Mouse (Mus musculus) kidney, postnatal 14 days (tissue): Measurements from ENCODE around the gene Arntl2.
A peak's percentile ranks its signal among the peaks of the same experiment; 100 is the strongest.
"Not testable (repeated sequence)": the region's sequence is repeated elsewhere in the genome, so short reads cannot be mapped to it uniquely, and the experiment has no call there.

Source experiments
- DNase-seq: peaks from one replicate; pipeline ENCODE4 v3.0.0; 2022; ENCODE audit warnings: mixed read lengths

The Arntl2 gene

DNA sequence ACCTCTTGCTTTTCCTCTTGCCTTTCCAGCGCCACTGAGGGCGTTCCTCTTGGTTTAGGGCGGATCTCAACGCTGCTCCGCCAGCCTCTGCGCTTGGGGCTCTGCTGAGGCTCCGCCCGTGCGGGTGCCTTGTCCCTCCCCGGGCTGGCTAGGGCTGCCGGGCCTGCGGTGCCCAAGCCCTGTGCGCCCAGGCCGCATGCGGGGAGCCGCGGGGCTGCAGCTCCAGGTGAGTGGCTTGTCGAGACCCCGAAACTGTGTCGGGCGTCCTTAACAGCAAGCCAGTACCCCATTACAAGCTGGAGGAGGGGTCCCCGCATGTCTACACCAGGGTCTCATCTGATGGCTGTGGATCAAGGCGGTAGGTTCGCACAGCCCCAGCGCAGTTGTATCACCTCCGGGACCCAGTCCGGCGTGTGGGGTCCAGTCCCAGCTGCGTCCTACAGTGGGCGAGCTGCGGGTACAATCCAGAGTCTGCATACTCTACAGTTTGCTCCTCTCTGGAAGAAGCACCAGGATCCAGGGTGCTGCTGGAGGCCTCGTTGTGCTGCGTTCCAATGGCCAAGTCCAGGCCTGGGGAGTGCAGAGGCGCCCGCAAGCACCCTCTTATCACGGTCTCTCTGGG, at the start of gene Arntl2:
Gene Arntl2 (plus strand): TSS at position 132 of the 622 bp plus-strand sequence.
- peak; percentile 78 for DNase-seq

DNA sequence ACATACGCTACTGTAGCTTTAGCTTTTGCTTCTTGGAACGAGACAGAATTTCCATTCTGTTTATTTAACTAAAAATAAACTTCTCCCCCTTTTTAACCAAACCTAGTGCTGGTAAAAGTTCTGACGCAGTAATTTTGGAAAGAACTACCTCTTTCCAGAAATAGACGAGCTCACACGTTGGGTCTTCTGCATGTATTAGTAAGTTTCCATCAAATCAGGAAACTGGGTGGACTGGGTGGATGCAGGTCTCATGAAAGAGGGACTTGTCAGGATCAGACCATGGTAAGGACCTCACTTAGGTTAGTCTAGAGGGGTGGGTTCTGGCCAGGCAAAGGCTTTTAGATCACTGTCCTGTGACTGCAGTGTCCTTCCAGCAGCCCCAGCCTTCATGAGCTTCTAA, 49.3 kb upstream of the Arntl2 start:
- no peak for DNase-seq

DNA sequence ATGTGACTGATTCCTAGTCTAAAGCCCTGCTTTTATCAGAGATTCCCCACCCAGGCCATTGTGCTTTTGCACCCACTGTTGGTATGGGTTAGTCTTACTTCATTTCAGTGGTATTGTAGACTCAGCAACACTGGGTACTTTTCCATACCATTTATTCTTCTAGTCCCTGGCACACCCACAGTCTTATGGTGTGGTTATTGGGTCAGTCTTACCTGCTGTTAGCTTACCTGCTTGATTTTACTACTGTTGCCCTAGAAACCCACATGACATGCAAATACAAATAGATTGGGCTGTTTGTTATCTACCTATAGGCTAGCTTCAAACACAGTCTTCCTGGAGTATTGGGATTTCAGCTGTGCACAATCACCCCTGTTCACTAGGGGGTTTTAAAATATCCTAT, 48.8 kb upstream of the Arntl2 start:
- no peak for DNase-seq

DNA sequence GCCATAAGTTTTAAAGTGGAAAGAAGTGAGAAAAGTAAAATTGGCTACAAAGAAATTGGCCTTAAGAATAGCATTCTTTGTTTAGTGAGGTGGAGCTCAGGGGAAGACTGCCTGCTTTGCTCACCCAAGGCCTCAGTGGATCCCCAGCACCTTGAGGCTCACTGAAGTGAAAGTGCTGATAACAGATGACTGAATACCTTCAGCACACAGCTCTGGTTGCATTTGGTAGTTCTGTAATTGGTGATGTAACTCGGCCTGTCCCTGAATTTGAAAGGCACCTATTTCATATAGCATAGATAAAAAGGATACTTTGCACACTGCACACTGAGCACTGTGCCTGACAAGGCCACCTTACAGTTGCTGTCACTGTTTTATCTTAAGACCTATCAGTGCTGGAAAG, 47.6 kb upstream of the Arntl2 start:
- no peak for DNase-seq

DNA sequence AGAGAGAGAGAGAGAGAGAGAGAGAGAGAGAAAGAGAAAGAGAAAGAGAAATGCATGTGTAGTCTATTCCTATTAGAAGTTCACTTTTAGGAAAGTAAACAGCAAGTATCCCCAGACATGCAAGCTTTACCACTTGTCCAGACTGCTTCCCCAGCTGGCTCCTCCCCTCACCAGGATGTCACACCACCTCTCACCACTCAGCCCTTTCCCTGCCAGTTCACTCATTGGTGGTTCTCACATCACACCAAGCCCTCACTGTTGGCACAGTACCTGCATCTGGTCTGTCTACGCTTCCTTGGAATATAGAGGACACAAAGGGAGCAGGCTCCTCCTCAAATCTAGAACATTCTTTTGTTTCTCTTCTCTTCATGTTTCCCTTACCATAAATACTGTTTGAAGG, 44.2 kb upstream of the Arntl2 start:
- no peak for DNase-seq

DNA sequence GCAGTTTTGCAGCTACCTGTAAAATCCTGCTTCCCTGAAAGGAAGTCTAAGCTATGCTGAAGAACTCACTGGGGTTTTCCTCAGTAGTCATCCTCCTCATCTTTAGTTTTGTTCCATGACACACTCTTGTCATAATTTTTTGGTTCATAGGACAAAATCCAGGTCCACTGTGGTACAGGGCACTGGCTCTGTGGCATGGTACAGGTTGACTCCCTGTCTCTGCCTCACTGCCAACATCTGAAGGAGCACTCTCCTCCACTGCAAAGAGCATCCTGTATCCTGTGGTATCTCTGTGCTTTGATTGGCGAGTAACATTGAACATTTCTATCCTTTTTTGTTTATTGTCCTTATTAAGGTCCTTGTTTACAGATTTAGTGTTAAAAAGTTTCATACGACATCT, 43.7 kb upstream of the Arntl2 start:
- DNase-seq, result no peak

DNA sequence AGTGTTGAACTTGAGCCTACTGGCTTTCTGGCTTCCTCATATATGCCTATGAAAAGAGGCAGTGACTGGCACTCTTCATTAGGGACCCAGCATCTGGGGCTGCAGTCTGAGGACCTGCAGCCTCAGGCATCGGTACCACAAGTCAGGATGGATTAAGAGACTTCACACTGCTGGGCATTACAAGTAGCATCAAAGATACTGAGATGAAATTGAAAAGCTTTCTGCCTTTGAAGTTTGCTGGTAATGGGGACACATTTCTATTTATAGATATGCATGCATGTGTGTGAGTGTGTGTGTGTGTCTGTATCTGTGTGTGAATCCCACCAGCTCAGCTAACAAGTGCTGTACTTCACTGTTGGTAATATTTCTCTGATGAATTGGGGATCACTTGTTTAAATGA, 43.2 kb upstream of the Arntl2 start:
- no peak for DNase-seq

DNA sequence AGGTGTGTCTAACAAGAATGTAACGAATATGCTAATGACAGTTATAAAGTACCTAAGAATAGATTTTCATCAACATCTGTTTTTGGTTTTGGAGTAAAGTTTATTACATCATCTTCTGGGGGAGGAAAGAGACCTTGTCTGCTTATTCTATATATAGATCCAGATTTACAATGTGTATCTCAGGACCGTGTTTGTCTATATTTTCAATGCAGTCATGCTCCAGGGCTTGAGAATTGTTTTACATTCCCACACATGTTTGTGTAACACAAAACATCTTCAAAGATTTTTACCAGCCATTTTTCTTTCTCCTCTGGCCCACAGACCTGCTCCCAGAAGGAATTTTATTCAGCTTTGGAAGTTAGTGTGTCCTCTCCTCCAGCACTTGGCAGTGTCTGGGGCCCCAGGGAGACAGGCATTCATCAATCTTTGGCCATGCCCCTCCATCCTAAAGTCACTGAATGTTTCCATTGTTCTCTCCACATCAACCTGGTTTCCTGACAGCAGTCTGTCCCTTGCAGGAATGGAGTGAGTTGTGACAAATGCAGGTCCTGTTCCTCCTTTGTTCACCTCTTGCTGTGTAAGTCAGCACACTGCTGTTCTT, 42.2 kb upstream of the Arntl2 start:
- no peak for DNase-seq

DNA sequence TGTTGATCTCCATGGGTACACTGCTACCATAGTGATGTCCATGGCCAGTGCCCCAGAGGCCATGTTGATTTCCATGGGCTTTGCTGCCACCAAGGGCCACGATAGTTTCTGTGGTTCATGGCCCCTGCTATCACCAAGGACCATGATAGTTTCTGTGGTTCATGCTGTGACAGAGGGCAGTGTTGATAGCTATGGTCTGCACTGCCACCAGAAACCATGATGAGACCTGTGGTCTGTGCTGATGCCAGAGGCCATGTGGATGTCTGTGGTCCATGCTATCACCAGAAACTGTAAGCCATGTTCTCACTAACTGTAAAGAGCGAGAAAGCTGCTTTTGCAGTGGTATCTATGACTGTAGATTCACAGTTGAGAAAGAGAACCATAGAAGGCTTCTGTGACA, 40.7 kb upstream of the Arntl2 start:
- no peak for DNase-seq

DNA sequence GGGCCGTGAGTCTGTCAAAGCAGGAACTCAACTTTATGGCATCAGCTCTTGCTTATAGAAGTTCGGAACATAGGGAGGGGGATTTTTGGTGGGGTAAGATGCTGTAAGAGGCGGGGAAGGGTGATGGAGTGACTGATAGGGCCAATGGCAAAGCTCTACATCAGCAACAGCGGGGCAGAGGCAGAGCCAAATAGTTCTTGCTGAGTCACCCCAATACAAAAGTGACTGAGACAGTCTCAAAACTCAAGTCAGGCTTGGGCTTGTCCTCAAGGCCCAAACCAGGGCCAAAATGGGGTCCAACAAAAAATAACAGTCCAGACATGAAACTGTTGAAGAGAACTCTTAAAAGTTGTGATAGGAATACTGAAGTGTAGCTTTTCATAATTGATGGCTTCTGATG, 40.2 kb upstream of the Arntl2 start:
- DNase-seq, result no peak

DNA sequence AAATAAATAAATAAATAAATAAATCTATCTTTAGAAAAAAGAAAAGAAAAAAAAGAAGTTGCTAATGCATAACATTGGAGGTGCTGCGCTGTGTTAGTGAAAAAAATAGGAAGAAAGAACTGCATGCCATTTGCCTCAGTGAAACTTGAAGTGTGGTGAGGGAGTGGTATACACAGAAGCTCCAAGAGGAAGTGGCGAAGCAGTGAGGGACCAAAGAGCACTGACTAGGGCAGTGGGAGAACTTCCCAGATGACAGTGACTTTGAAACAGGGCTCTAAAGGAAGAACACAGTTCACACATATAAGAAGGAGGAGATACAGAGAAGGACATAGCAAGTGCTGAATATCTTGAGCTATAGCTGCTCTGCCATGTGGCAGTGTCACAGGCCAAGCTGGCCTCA, 36.8 kb upstream of the Arntl2 start:
- no peak for DNase-seq

DNA sequence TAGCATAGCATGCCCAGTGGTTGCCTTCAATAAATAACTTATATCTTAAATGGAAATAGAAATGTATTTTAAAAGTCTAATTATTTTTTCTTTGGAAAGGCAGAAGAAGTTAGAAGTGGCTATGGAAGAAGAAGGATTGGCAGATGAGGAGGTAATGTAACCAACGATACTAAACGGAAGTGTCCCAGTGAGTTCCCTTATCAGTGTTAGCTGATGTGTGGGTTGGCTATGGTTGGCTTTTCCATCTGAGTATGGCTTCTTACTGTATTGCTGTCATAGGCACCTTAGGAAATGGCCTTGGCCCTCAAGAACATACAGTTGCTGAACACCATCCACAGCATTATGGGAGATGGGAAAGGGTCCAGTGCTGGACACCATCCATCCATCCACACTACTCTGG, 35.8 kb upstream of the Arntl2 start:
- no peak for DNase-seq

DNA sequence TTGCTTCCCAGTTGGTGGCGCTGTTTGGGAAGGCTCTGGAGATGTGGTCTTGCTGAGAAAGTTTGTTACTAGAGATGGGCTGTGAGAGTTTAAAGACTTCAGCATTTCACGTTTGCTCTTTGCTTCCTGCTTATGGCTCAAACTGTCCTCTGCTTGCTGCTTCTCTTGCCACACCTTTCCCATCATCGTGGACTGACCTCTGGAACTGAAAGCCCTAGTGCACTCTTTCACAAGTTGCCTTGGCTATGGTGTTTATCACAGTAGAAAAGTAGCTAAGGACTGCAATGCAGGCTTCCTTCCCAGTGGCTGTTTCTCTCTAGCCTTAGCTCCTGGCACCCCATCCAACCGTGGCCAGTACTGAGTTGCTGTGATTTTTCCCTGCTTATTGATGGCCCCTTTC, 35.1 kb upstream of the Arntl2 start:
- no peak for DNase-seq

DNA sequence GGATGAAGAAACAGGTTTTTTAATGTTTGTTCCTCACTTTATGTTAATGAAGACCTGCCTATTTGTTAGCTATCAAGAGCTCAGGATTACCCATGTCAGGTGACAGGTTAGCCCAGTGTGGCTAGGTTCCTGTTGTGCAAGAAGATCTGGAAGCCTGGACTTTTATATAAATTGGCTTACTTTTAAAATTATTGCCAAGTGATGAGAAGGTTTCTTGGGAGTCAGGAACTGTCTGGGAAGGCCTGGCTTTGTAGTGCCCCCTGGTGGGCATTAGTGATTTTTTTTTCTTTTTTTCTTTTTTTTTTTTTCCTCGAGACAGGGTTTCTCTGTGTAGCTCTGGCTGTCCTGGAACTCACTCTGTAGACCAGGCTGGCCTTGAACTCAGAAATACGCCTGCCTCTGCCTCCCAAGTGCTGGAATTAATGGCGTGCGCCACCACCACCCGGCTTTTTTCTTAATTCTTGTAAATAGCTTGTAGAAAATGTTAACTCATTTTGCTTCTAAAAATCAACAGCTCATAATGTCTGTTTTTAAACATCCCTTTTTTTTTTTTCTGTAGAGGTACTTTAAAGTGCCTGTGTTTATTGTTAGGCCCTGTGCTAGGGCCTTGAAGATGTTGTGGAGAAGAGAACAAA, 33.5 kb upstream of the Arntl2 start:
- no peak for DNase-seq

DNA sequence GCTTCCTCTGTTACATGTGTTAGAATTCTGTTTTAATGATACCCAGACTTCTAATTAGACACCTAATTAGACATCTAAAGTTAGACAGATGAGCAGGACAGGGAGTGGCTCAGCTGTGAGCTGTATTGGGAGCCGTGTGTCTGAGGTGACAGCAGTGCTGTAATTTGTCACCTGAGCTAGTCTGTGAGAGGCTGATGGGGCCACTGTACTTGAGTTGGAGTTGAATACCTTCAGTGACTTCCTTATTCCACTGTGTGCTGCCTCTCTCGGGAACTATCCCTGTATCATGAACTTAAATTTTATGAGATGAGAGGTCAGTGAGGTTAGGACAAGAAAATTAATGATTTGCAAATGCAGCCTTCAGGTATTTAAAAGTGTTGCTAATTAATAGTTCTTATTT, 31.3 kb upstream of the Arntl2 start:
- no peak for DNase-seq

DNA sequence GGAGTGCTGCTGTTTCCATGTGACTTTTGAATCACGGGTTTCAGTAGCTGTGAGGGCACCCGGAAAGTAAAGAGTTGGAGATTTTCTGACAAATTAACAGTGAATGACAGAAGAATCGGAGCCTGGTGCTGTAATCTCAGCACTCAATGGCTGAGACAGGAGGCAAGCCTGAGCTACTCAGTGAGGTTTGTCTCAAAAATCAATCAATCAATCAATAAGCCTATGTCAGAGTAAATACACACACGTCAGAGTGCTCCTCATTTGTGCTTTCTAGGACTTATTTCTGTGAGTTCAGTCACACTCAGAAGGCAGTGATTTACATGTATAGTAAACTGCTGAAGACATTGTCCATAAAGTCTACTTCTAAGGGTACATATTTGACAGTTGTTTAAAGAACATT, 30.6 kb upstream of the Arntl2 start:
- no peak for DNase-seq

DNA sequence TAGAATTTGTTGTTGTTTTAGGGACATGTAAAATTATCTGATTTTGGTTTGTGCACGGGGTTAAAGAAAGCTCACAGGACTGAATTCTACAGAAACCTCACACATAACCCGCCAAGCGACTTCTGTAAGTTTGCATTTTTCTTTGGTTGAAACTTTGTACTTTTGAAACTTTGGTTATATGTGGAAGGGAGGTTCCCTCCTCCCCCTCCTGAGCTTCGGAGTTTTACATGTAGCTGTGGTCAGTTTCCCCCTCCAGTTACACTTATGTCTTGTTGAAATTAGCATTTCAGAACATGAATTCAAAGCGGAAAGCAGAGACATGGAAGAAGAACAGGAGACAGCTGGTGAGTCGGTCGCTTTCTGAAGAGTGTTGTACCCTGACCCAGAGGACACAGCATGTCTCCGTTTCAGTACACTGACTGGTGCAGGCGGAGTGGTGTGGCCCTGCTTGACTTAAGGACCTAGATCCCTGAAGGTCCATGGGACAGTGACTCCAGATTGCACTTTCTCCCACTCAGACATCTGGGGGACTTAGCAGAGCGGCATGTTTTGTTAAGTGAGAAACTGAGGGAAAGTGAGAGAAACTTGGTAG, 26.9 kb upstream of the Arntl2 start:
- peak; percentile 61 for DNase-seq

DNA sequence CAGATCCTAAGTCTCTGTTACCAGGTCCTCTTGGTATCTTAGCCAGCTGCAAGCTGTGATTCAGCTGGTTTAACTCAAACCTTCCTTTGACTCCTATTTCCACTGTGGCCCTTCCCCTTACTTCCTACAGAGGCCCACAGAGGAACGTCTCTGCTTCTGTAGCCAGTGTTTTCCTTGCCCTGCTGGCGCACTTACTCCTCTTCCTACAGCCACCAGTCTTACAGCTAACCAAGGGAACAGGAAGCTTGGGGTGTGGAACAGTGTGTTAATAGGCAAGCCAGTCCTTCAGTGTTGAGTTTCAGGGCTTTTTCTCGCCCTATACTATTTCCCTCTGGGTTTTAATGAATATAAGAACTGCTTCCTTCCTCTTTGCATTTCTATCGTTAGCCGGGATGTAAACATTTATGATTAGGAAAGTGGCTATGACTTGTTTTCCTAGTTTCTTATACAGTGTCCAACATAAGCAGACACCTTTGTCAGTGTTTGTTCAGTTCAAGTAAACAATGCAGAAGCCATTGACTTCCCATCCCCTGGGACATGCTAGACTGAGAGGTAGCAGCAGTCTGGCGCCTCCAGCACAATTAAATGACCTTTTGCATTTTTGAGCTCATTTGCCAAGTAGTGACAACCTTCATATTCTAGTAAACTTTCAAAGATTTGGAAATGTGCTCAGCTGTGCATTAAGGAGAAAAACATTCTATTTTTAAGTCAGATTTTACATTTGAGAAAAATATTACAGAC, 25.7 kb upstream of the Arntl2 start:
- peak; percentile 26 for DNase-seq

DNA sequence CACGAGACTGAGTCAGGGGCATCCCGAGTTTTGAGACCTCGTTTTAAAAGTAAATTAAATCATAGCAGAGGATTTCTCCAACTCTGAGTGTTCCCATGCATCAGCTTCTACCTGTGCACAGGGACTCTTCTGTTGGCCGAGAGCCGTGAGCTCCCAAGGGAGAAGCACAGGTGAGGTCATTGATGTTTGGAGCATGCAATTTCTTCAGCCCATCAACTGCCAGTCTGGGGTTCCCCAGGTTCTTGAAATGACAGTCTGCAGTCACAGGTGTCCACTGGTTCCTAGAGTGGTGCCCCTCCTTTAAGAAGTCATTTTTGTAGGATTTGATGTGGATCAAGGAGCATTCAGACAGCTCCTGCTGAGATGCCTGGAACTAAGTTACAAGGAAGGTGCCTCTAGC, 25.0 kb upstream of the Arntl2 start:
- DNase-seq, result no peak

DNA sequence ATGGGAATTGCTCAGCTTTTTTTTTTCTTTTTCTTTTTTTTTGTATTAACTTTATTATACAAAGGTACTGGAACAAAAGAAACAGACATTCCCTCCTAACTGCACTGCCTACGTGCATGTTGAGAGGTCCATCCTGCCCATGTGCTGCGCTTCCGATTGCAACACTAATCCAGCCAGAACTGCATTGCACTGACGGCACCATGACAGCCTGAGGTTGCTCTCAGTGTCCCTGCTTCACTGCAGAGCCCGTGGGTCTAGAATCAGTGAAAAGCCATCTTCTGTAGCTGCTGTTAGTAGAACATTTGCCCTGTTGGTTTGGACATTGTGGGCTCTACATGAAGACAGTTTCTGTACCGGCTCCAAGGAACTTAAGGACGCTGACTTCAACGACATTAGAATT, 20.0 kb upstream of the Arntl2 start:
- DNase-seq, result not testable (repeated sequence)

DNA sequence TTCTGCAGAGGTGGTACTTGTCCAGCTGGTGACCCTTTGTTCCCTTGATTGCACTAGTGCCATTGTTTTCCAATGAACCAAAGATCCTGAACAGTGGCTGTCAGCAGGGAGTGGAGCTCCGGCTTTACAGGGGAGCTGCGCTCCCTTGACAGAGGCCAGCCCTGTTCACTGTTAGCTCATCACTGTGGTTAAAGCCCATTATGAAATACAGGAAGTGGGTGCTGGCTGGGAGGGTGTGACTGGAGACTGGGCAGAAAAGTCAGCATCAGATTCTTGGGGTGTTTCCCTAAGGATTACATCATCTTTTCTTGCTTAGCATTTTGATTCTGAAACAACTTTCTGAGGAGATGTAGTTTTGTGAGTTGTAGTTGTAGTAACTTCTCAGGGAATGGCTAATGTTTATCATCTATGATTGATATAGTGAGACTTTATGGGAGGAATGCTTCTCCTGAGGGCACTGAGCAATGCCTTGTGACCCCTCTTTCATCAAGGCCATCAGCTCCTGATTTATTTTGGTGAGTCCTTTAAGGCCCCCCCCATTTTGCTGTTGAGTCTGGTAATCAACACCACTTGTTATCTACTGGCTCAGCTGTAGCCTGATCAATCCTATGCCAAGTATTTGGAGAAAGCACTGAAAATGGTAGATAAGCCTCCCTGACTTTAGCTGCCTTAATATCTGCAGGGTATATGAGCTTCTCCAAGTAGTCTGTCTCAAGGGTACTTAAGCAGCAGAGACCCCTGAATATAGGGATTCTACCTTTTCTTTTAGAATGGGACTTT, 19.1 kb upstream of the Arntl2 start:
- DNase-seq, result no peak

DNA sequence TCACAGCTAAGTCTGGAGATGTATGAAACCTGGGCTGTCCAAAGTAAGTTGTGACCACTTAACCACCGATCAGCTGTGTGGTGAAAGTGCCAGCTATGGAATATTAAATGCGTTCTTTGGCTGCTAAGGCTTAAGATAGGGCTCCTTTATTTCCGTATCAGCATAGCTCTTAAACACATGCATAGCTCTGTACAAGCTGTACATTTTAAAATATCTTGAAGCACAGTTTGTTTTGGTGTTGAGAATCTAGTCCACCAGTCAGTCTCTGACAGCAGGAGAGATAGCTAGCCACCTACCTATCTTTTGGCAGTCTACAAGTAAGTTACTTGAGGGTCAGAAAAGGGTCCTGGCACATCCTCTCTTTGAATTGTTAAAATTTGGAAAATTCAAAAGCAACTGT, 17.8 kb upstream of the Arntl2 start:
- no peak for DNase-seq

DNA sequence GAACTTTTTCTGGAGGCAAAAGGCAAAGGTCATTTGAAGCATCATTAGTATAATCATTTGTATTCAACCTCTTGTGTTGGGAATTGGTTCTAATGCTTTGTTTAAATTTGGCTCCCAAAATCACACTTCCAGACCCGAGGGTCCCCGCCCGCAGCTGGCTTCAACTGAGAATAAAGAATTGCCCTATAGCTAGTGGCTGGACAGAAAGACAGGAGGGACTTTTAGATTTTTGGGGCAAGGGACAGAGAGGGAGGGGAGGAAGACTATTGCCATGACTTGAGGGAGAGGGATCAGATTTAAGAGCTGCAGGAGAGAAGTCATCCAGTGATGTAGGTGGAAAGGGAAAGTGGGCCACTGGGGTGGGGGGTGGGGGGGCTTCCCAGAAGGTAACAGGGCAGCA, 14.3 kb upstream of the Arntl2 start:
- DNase-seq, result no peak
